Mouse (Mus musculus) intestine, embryonic 14.5 days (tissue): ENCODE data around the gene Top2a. TPM values are rescaled to one million over a fixed set of nuclear protein-coding genes. Genes with fewer than 3 reads are reported as not detected.
"Not testable (repeated sequence)": the region's sequence is repeated elsewhere in the genome, so short reads cannot be mapped to it uniquely, and the experiment has no call there.

ENCODE experiments used
- ATAC-seq: fragments of 200-750 bp; cut with Nextera tagmentation; replicated peaks from 2 replicates; pipeline ENCODE4 v1.8.0; 2017; ENCODE audit warnings: low read depth, moderate number of reproducible peaks, moderate TSS enrichment, moderate library complexity; ENCODE audit not compliant: low FRiP score, low TSS enrichment
- DNase-seq: peaks from one replicate; pipeline ENCODE4 v3.0.0-alpha.2; 2018; ENCODE audit warnings: low spot score
- H3K27ac ChIP-seq: fragments of 300-500 bp; sonication (generic); 2 replicates; pipeline ENCODE4 v1.5.1; 2014; ENCODE audit warnings: low read depth, mild to moderate bottlenecking, control low read depth
- H3K27me3 ChIP-seq: fragments of 300-500 bp; sonication (generic); replicated peaks from 2 replicates; pipeline ENCODE4 v1.6.1; 2014; ENCODE audit warnings: low read length, control low read depth; ENCODE audit not compliant: control insufficient read depth, insufficient read depth
- H3K36me3 ChIP-seq: fragments of 300-500 bp; sonication (generic); 2 replicates; pipeline ENCODE4 v1.6.1; 2014; ENCODE audit warnings: low read length, control low read depth; ENCODE audit not compliant: control insufficient read depth, insufficient read depth
- H3K4me1 ChIP-seq: fragments of 300-500 bp; sonication (generic); replicated peaks from 2 replicates; pipeline ENCODE4 v1.6.1; 2014; ENCODE audit warnings: low read length, control low read depth, mixed read lengths; ENCODE audit not compliant: control insufficient read depth, insufficient read depth
- H3K4me2 ChIP-seq: fragments of 300-500 bp; sonication (generic); 2 replicates; pipeline ENCODE4 v1.6.1; 2014; ENCODE audit warnings: low read length
- H3K4me3 ChIP-seq: fragments of 300-500 bp; sonication (generic); 2 replicates; pipeline ENCODE4 v1.5.1; 2014; ENCODE audit warnings: low read depth, low read length, control low read depth, mixed read lengths
- H3K9ac ChIP-seq: fragments of 300-500 bp; sonication (generic); 2 replicates; pipeline ENCODE4 v1.6.1; 2014; ENCODE audit warnings: mild to moderate bottlenecking, low read length
- H3K9me3 ChIP-seq: fragments of 300-500 bp; sonication (generic); 2 replicates; pipeline ENCODE4 v1.6.1; 2016; ENCODE audit warnings: low read length, control low read depth; ENCODE audit not compliant: control insufficient read depth
- WGBS: fragments of 180-500 bp; shearing (Covaris S2); extraction: QIAGEN DNeasy Blood & Tissue Kit; methylation state at CpG from one replicate; pipeline ENCODE4 v1.1.7; 2014; 5-methylcytosine and 5-hydroxymethylcytosine counted together
- polyA plus RNA-seq: library from polyadenylated mRNA; unstranded; fragments of >200 nt; fragmentation: Nextera tagmentation; extraction: Ambion mirVana; gene quantifications from 2 replicates; pipeline ENCODE4 v1.2.1, GENCODE M21; 2014

The Top2a gene
- polyA plus RNA-seq, 1 experiment from 2014 or later: 248 TPM

DNA sequence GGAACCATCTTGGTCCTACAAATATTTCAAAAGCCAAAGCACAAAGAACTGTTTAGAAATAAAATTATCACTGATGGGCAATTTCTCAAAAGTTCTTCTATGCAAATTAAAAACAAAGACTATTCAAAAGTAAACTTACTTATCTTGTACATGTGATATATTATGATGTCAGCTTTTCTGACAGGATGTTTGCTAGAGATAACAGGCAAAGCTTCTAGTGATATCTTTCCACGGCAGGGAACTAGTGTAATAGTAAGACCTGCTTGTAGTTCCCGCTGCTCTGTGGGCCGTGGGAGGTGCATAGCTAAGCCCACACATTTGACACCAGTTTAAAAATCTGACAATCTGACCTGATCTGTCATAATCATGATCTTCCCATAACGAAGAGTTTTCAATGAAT, 13.9 kb downstream of the Top2a start:
- H3K4me3 ChIP-seq: no peak overlapping the region
- H3K4me2 ChIP-seq: no peak overlapping the region
- H3K9ac ChIP-seq: no peak overlapping the region
- 78% methylated on average over 4 of the region's 4 CpGs for WGBS
- no peak overlapping the region for H3K27ac ChIP-seq
- H3K36me3 ChIP-seq: peaks cover 99% of the 10 kb centered on the region
- no peaks in the 10 kb centered on the region for H3K4me1 ChIP-seq
- DNase-seq (no peak), ATAC-seq (no peak)
- no peaks in the 10 kb centered on the region for H3K9me3 ChIP-seq
- H3K27me3 ChIP-seq: no peaks in the 10 kb centered on the region

DNA sequence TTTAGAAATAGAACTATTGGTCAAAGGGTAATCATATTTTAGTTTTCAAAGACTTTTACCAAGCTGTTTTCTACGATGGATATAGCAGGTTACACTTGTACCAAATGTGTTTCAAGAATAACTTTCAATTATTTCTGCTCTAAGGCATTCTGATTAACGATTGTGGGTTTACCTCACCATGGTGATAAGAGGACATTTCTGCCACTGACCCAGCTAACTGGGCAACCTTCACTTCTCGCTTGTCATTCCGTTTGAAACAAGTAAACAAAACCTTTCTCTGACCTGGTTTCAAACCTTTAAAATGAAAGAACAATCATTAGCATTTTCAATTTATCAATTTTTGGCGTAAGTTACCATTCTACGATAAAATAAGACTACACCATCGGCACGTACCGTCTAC, 17.2 kb downstream of the Top2a start:
- WGBS: 90% methylated on average over 9 of the region's 9 CpGs
- Histone ChIP-seq H3K4me3 (no peak overlapping the region), H3K36me3 (peaks cover 99% of the 10 kb centered on the region)

DNA sequence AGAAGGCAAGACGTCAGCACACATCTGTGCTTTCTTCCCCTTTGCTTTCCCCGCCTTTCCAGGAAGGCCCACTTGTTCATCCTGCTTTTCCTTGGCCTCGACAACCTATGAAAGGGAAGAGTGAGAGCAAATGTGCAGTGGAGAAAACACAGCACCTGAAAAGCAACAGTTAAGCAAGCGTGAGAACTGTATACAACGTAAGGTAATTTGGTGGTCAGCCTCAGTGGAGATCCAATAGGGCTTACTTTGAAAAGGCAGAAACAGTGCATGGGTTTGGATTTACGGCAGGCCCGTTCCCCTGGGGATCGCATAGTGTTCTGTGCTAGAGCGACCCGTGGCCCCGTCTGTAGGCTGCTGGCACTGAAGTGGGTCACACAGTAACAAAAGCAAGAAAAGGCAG, 24.7 kb downstream of the Top2a start:
- H3K27ac ChIP-seq: no peak overlapping the region
- H3K4me2 ChIP-seq: no peak overlapping the region
- no peaks in the 10 kb centered on the region for H3K9me3 ChIP-seq
- H3K4me1 ChIP-seq: no peaks in the 10 kb centered on the region
- DNase-seq (no peak), ATAC-seq (no peak)
- no peaks in the 10 kb centered on the region for H3K27me3 ChIP-seq
- H3K4me3 ChIP-seq: no peak overlapping the region
- H3K9ac ChIP-seq: no peak overlapping the region
- peaks cover 100% of the 10 kb centered on the region for H3K36me3 ChIP-seq
- WGBS: 91% methylated on average over 11 of the region's 11 CpGs

More for the DNA sequence above, 17.2 kb downstream of the Top2a start:
- ATAC-seq (no peak), DNase-seq (no peak)
- Histone ChIP-seq H3K9ac (no peak overlapping the region), H3K9me3 (no peaks in the 10 kb centered on the region), H3K4me2 (no peak overlapping the region), H3K4me1 (no peaks in the 10 kb centered on the region), H3K27ac (no peak overlapping the region), H3K27me3 (no peaks in the 10 kb centered on the region)

DNA sequence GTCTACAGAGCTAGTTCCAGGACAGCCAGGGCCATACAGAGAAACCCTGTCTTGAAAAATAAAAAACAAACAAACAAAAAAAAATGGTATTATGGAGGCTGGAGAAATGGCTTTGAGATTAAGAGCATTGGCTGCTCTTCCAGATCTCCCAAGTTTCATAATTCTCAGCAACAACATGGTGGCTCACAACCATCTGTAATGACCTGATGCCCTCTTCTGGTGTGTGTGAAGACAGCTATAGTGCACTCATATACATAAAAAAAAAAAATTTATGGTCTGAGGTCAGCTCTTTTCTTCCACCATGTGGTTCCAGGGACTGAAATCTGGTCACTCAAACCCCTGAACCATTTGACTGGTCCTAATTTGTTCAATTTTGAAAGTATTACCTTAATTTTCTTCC, 25.2 kb downstream of the Top2a start:
- peaks cover 100% of the 10 kb centered on the region for H3K36me3 ChIP-seq
- ATAC-seq (no peak), DNase-seq (no peak)
- H3K9ac ChIP-seq: no peak overlapping the region
- H3K4me3 ChIP-seq: no peak overlapping the region
- no peak overlapping the region for H3K4me2 ChIP-seq
- H3K4me1 ChIP-seq: no peaks in the 10 kb centered on the region
- H3K27ac ChIP-seq: no peak overlapping the region
- no peaks in the 10 kb centered on the region for H3K9me3 ChIP-seq
- no peaks in the 10 kb centered on the region for H3K27me3 ChIP-seq

DNA sequence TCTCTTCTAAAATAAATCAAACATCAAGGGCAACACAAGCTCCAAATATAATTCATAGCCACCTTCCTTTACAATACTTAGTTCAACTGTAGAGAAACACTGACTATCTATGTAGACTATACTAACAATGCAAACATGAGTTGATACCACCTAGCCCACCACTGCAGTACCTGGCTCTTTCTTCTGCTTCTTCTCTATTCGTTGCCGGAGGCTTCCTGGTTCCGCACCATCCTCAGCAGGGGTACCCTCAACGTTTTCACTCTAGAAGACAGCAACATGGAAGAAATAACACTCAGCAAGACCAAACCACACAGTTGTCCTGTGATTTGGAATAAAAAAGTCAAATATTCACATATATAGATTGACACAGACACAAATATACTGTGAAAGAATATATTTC, 26.3 kb downstream of the Top2a start:
- peaks cover 100% of the 10 kb centered on the region for H3K36me3 ChIP-seq
- no peaks in the 10 kb centered on the region for H3K9me3 ChIP-seq
- no peak overlapping the region for H3K4me2 ChIP-seq
- H3K4me1 ChIP-seq: no peaks in the 10 kb centered on the region
- H3K4me3 ChIP-seq: no peak overlapping the region
- no peak overlapping the region for H3K27ac ChIP-seq
- H3K27me3 ChIP-seq: no peaks in the 10 kb centered on the region
- ATAC-seq (no peak), DNase-seq (no peak)
- no peak overlapping the region for H3K9ac ChIP-seq
- 75% methylated on average over 4 of the region's 4 CpGs for WGBS

DNA sequence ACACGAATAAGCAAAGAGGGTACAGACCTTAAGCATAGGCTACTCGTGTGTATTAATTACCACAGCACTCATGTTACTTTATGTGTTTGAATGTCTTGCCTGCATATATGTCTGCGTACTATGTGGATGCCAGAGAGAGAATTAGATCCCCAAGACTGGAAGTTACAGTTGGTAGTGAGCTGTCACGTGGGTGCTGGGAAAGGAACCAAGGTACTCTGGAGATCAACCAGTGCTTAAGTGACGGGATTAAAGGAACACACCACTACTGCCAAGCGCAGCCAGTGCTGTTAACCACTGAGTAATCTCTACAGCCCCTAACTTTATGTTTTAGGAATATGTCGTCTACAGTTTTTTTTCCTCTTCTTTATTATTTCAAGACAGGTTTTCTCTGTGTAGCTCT, 28.0 kb downstream of the Top2a start:
- peaks cover 99% of the 10 kb centered on the region for H3K36me3 ChIP-seq
- no peak for ATAC-seq
- H3K27ac ChIP-seq: no peak overlapping the region
- no peak overlapping the region for H3K4me3 ChIP-seq
- H3K27me3 ChIP-seq: no peaks in the 10 kb centered on the region
- 95% methylated on average over 7 of the region's 7 CpGs for WGBS
- no peaks in the 10 kb centered on the region for H3K9me3 ChIP-seq
- no peaks in the 10 kb centered on the region for H3K4me1 ChIP-seq
- H3K4me2 ChIP-seq: no peak overlapping the region
- DNase-seq: no peak
- H3K9ac ChIP-seq: no peak overlapping the region

- no peaks in the 10 kb centered on the region for H3K27me3 ChIP-seq
- no peak for ATAC-seq
- WGBS: 77% methylated on average over 6 of the region's 6 CpGs
- no peak overlapping the region for H3K4me2 ChIP-seq
- H3K9me3 ChIP-seq: no peaks in the 10 kb centered on the region
- no peaks in the 10 kb centered on the region for H3K4me1 ChIP-seq
- no peak overlapping the region for H3K27ac ChIP-seq
- peaks cover 55% of the 10 kb centered on the region for H3K36me3 ChIP-seq
- no peak for DNase-seq
- no peak overlapping the region for H3K9ac ChIP-seq
- H3K4me3 ChIP-seq: no peak overlapping the region
Measured at GRCm38 (mm10) chr11:98990866-98991265, 33.1 kb downstream of the Top2a start.

DNA sequence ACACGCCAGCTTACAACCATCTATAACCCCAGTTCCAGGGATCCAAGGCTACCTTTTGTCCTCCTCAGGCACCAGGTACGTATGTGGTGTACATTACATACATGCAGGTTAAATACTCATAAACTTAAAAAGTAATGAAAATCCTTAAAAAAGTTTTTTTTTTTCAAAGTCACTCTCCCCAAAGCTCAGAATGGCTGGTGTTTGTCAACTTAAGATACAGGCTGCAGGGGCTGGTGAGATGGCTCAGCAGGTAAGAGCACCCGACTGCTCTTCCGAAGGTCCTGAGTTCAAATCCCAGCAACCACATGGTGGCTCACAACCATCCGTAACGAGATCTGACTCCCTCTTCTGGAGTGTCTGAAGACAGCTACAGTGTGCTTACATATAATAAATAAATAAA, 35.7 kb downstream of the Top2a start:
- not testable (repeated sequence) for H3K27me3 ChIP-seq, H3K4me2 ChIP-seq, H3K9ac ChIP-seq, H3K27ac ChIP-seq, ATAC-seq, H3K9me3 ChIP-seq, H3K4me1 ChIP-seq, H3K4me3 ChIP-seq, DNase-seq
- WGBS: 88% methylated on average over 4 of the region's 6 CpGs
- H3K36me3 ChIP-seq: peaks cover 29% of the 10 kb centered on the region

- 0 out of 2 replicates have a peak, but pooled peaks cover 3% of the 10 kb centered on the region for H3K4me1 ChIP-seq
- H3K36me3 ChIP-seq: peaks cover 3% of the 10 kb centered on the region; the same call in 1 of the 2 replicates
- H3K27ac ChIP-seq: no peak overlapping the region
- no peak overlapping the region for H3K9ac ChIP-seq
- no peak overlapping the region for H3K4me2 ChIP-seq
- 0 out of 2 replicates have a peak, but pooled peaks cover 2% of the 10 kb centered on the region for H3K27me3 ChIP-seq
- 91% methylated on average over 7 of the region's 7 CpGs for WGBS
- no peak for DNase-seq
- no peak for ATAC-seq
- no peak overlapping the region for H3K4me3 ChIP-seq
- H3K9me3 ChIP-seq: no peaks in the 10 kb centered on the region
Measured at GRCm38 (mm10) chr11:98985542-98985941, 38.4 kb downstream of the Top2a start.
